Mouse (Mus musculus) stomach, postnatal 0 days (tissue): ENCODE data around the gene Ccl26. TPM values are rescaled to one million over a fixed set of nuclear protein-coding genes. Genes with fewer than 3 reads are reported as not detected.

Source experiments
- ATAC-seq: fragments of 200-750 bp; cut with Nextera tagmentation; 2 replicates; pipeline ENCODE4 v1.8.0; 2017; ENCODE audit not compliant: low FRiP score, low TSS enrichment
- DNase-seq: peaks from one replicate; pipeline ENCODE4 v3.0.0-alpha.2; 2016; ENCODE audit warnings: low spot score
- H3K27ac ChIP-seq: fragments of 300-500 bp; sonication (generic); replicated peaks from 2 replicates; pipeline ENCODE4 v1.5.1; 2014; ENCODE audit warnings: mild to moderate bottlenecking, control low read depth
- H3K27me3 ChIP-seq: fragments of 300-500 bp; sonication (generic); 2 replicates; pipeline ENCODE4 v1.6.1; 2014; ENCODE audit warnings: low read length; ENCODE audit not compliant: control insufficient read depth, insufficient read depth
- H3K36me3 ChIP-seq: fragments of 300-500 bp; sonication (generic); 2 replicates; pipeline ENCODE4 v1.6.1; 2014; ENCODE audit warnings: low read length, mixed read lengths; ENCODE audit not compliant: control insufficient read depth, insufficient read depth
- H3K4me1 ChIP-seq: fragments of 300-500 bp; sonication (generic); replicated peaks from 2 replicates; pipeline ENCODE4 v1.6.1; 2014; ENCODE audit warnings: antibody characterized with exemption; ENCODE audit not compliant: control insufficient read depth, insufficient read depth
- H3K4me2 ChIP-seq: fragments of 300-500 bp; sonication (generic); replicated peaks from 2 replicates; pipeline ENCODE4 v1.6.1; 2014; ENCODE audit warnings: low read depth, mild to moderate bottlenecking, control low read depth, moderate library complexity
- H3K4me3 ChIP-seq: fragments of 300-500 bp; sonication (generic); 2 replicates; pipeline ENCODE4 v1.5.1; 2014; ENCODE audit warnings: low read depth, low read length, control low read depth
- H3K9ac ChIP-seq: fragments of 300-500 bp; sonication (generic); 2 replicates; pipeline ENCODE4 v1.6.1; 2014; ENCODE audit warnings: mild to moderate bottlenecking, low read length, control low read depth, mixed read lengths
- H3K9me3 ChIP-seq: fragments of 300-500 bp; sonication (generic); 2 replicates; pipeline ENCODE4 v1.6.1; 2016; ENCODE audit warnings: low read length; ENCODE audit not compliant: control insufficient read depth
- CTCF ChIP-seq: IDR thresholded peaks from 2 replicates; pipeline ENCODE4 v1.5.1; 2016; ENCODE audit warnings: antibody characterized with exemption, low read depth, mild to moderate bottlenecking, moderate library complexity
- EP300 ChIP-seq: optimal IDR thresholded peaks from 2 replicates; pipeline ENCODE3; 2016; ENCODE audit warnings: antibody characterized with exemption
- WGBS: fragments of 180-500 bp; shearing (Covaris S2); extraction: QIAGEN DNeasy Blood & Tissue Kit; methylation state at CpG from one replicate; pipeline ENCODE4 v1.1.7; 2014; 5-methylcytosine and 5-hydroxymethylcytosine counted together
- polyA plus RNA-seq: library from polyadenylated mRNA; unstranded; fragments of >200 nt; fragmentation: Nextera tagmentation; extraction: Ambion mirVana; gene quantifications from 2 replicates; pipeline ENCODE4 v1.2.1, GENCODE M21; 2015

Ccl26 gene
- polyA plus RNA-seq, 1 experiment from 2014 or later = not detected

DNA sequence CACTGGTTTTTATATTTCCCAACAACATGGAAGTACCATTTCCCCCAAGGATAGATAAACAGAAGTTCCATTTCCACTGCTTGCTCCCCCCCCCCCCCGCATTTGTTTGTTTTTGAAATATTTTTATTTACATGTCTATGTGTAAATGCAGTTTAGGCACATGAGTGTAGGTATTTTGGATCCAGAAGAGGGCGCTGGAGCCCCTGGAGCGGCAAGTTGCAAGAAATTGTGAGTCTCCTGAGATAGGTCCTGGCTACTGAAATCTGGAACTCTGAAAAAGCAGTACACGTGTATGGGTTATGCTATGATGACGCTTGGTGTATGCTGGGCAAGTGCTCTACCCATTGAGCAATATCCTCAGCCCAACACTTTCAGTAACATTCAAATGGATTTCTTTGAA, 52.3 kb downstream of the Ccl26 start:
- TF ChIP-seq CTCF (peak; percentile 52), EP300 (no peak)
- H3K4me3 ChIP-seq = no peak overlapping the region
- no peaks in the 10 kb centered on the region for H3K4me1 ChIP-seq
- H3K36me3 ChIP-seq = no peaks in the 10 kb centered on the region
- H3K27ac ChIP-seq = no peak overlapping the region
- H3K9me3 ChIP-seq = no peaks in the 10 kb centered on the region
- ATAC-seq = no peak
- H3K27me3 ChIP-seq = no peaks in the 10 kb centered on the region
- H3K4me2 ChIP-seq = no peak overlapping the region
- 56% methylated on average over 5 of the region's 5 CpGs for WGBS
- DNase-seq = no peak
- no peak overlapping the region for H3K9ac ChIP-seq

Other genes with a start within 250 kb of the Ccl26 start
- gene Fkbp6, start 213.5 kb downstream of the Ccl26 start, polyA plus RNA-seq = 1.1 and 1.2 TPM in 2 replicates
- 3.4 and 3.5 TPM in 2 replicates for gene Trim50, start 210.3 kb downstream of the Ccl26 start, polyA plus RNA-seq
- gene Nsun5, start 193.6 kb downstream of the Ccl26 start, polyA plus RNA-seq = 13.5 and 15.2 TPM in 2 replicates
- gene Pom121, start 169.0 kb downstream of the Ccl26 start, polyA plus RNA-seq = 3.6 and 3.9 TPM in 2 replicates
- gene Hip1, start 18.4 kb downstream of the Ccl26 start, polyA plus RNA-seq = 4.9 and 7.3 TPM in 2 replicates
- gene Ccl24, start 9.5 kb upstream of the Ccl26 start, polyA plus RNA-seq = 1.7 and 2.8 TPM in 2 replicates
- gene Rhbdd2, start 69.0 kb upstream of the Ccl26 start, polyA plus RNA-seq = 37.8 and 44.8 TPM in 2 replicates
- 174 and 177 TPM in 2 replicates for gene Por, start 106.5 kb upstream of the Ccl26 start, polyA plus RNA-seq
- 37.4 and 46.4 TPM in 2 replicates for gene Tmem120a, start 180.9 kb upstream of the Ccl26 start, polyA plus RNA-seq
- gene Styxl1, start 214.8 kb upstream of the Ccl26 start, polyA plus RNA-seq = 0.10 and 0.27 TPM in 2 replicates
- gene Mdh2, start 214.9 kb upstream of the Ccl26 start, polyA plus RNA-seq = 445 and 469 TPM in 2 replicates
- gene Srrm3, start 243.3 kb upstream of the Ccl26 start, polyA plus RNA-seq = 0.67 TPM in 2 replicates